19 mouse cellular contexts compared by ENCODE assay signal in the genomic region with DNA sequence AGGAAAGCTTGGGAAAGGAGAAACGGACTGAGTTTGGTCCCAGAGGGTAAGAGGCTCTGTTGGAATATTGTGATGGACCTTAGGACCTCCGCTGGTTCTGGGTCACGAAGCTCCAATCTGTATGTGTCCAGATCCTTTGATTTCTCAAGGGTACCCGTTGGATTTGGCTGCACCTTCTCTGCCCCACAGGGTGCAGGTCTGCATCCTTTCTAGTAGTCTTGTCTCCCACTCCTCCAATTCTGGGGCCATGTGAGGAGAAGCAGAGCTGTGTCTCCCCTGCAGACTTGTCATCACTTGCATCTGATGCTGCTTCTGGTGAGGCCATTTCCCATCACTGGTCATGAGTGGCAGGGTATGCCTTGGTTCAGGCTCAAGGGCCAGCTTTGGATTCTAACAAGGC. TPM values are rescaled to one million over a fixed set of nuclear protein-coding genes. Genes with fewer than 3 reads are reported as not detected.
A peak's percentile ranks its signal among the peaks of the same experiment; 100 is the strongest.
DNase-seq lines count a peak whose midpoint lies in the region; ATAC-seq and TF ChIP-seq lines count a peak whose summit lies in the region.
"Had no signal": no experiment of that assay in that cellular context is flagged by ENCODE, and none has a peak within 500 bp of the region (broad histone marks: within the 10 kb centered on the region; RNA-seq: fewer than 3 reads in every experiment).

No protein-coding gene starts in this region.

- peak overlapping the region; percentile 57 for H3K27ac ChIP-seq in cerebellum, adult 2 months (ENCODE audit: insufficient read depth, low read length)
- peak overlapping the region; percentile 61; the same call in 1 of the 2 replicates for H3K27ac ChIP-seq in forebrain, embryonic 13.5 days
- H3K27ac ChIP-seq in forebrain, embryonic 14.5 days (ENCODE audit: low read depth, low read length): no peak overlapping the region
- H3K27ac ChIP-seq in midbrain, embryonic 11.5 days (ENCODE audit: low read depth, low read length): no peak overlapping the region
- no peak overlapping the region for H3K27ac ChIP-seq in midbrain, embryonic 13.5 days
- H3K27ac ChIP-seq: forebrain, embryonic 10.5 days; heart, adult 2 months; hindbrain, embryonic 12.5 days; hindbrain, embryonic 15.5 days had no signal

- no peak overlapping the region for H3K9ac ChIP-seq in forebrain, embryonic 13.5 days
- no peak overlapping the region for H3K9ac ChIP-seq in forebrain, embryonic 14.5 days (ENCODE audit: low read length)
- H3K9ac ChIP-seq in midbrain, embryonic 11.5 days (ENCODE audit: low read length): no peak overlapping the region
- H3K9ac ChIP-seq in midbrain, embryonic 13.5 days (replicated peaks): no peak overlapping the region
- H3K9ac ChIP-seq: hindbrain, embryonic 12.5 days; hindbrain, embryonic 15.5 days had no signal

- no peak overlapping the region for H3K4me2 ChIP-seq in forebrain, embryonic 13.5 days
- no peak overlapping the region for H3K4me2 ChIP-seq in forebrain, embryonic 14.5 days (ENCODE audit: low read length)
- no peak overlapping the region for H3K4me2 ChIP-seq in midbrain, embryonic 11.5 days
- no peak overlapping the region for H3K4me2 ChIP-seq in midbrain, embryonic 13.5 days (replicated peaks)
- H3K4me2 ChIP-seq: heart, embryonic 11.5 days; hindbrain, embryonic 12.5 days; hindbrain, embryonic 15.5 days had no signal

- 79% methylated on average over 4 of the region's 4 CpGs for WGBS in cerebellum, adult 2 months
- WGBS in forebrain, embryonic 13.5 days: 85% methylated on average over 4 of the region's 4 CpGs
- WGBS in forebrain, embryonic 14.5 days: 88% methylated on average over 4 of the region's 4 CpGs
- WGBS in midbrain, embryonic 11.5 days: 73% methylated on average over 4 of the region's 4 CpGs
- WGBS in midbrain, embryonic 13.5 days: 86% methylated on average over 4 of the region's 4 CpGs

- no peak for TF ChIP-seq CTCF in cerebellum, adult 2 months (IDR thresholded peaks at IDR 0.05; ENCODE audit: borderline replicate concordance, insufficient read depth, low read depth, low read length)

- H3K36me3 ChIP-seq in forebrain, embryonic 13.5 days (ENCODE audit: poor library complexity, severe bottlenecking): no peaks in the 10 kb centered on the region
- no peaks in the 10 kb centered on the region for H3K36me3 ChIP-seq in forebrain, embryonic 14.5 days (ENCODE audit: control insufficient read depth, insufficient read depth, low read length)
- H3K36me3 ChIP-seq in midbrain, embryonic 11.5 days (ENCODE audit: control insufficient read depth, insufficient read depth, low read length): no peaks in the 10 kb centered on the region
- no peaks in the 10 kb centered on the region for H3K36me3 ChIP-seq in midbrain, embryonic 13.5 days
- H3K36me3 ChIP-seq: forebrain, embryonic 10.5 days; hindbrain, embryonic 12.5 days; hindbrain, embryonic 15.5 days had no signal

- ATAC-seq in forebrain, embryonic 13.5 days: no peak
- no peak for ATAC-seq in forebrain, embryonic 14.5 days
- no peak for ATAC-seq in midbrain, embryonic 11.5 days (ENCODE audit: low FRiP score)
- no peak for ATAC-seq in midbrain, embryonic 13.5 days
- ATAC-seq: intestine, postnatal 0 days had no signal

- H3K9me3 ChIP-seq in forebrain, embryonic 13.5 days (replicated peaks): no peaks in the 10 kb centered on the region
- H3K9me3 ChIP-seq in forebrain, embryonic 14.5 days (replicated peaks; ENCODE audit: control insufficient read depth, low read length): no peaks in the 10 kb centered on the region
- no peaks in the 10 kb centered on the region for H3K9me3 ChIP-seq in midbrain, embryonic 11.5 days (ENCODE audit: control insufficient read depth, low read length)
- H3K9me3 ChIP-seq in midbrain, embryonic 13.5 days: no peaks in the 10 kb centered on the region
- H3K9me3 ChIP-seq: forebrain, embryonic 10.5 days; hindbrain, embryonic 12.5 days; hindbrain, embryonic 15.5 days had no signal

- H3K27me3 ChIP-seq in cerebellum, adult 2 months (ENCODE audit: control insufficient read depth, insufficient read depth, low read length): no peaks in the 10 kb centered on the region
- peaks cover 15% of the 10 kb centered on the region for H3K27me3 ChIP-seq in forebrain, embryonic 13.5 days
- no peaks in the 10 kb centered on the region; the same call in 1 of the 2 replicates for H3K27me3 ChIP-seq in forebrain, embryonic 14.5 days (replicated peaks; ENCODE audit: control insufficient read depth, insufficient read depth, low read length)
- peaks cover 18% of the 10 kb centered on the region for H3K27me3 ChIP-seq in midbrain, embryonic 11.5 days (ENCODE audit: control insufficient read depth, insufficient read depth, low read length)
- peaks cover 21% of the 10 kb centered on the region for H3K27me3 ChIP-seq in midbrain, embryonic 13.5 days
- H3K27me3 ChIP-seq: hindbrain, embryonic 15.5 days had no signal

- H3K4me3 ChIP-seq in cerebellum, adult 2 months (replicated peaks; ENCODE audit: insufficient read depth, low read depth, low read length): no peak overlapping the region
- no peak overlapping the region for H3K4me3 ChIP-seq in forebrain, embryonic 13.5 days
- H3K4me3 ChIP-seq in forebrain, embryonic 14.5 days (ENCODE audit: low read depth, low read length): no peak overlapping the region
- no peak overlapping the region for H3K4me3 ChIP-seq in midbrain, embryonic 11.5 days (ENCODE audit: low read depth, low read length)
- no peak overlapping the region for H3K4me3 ChIP-seq in midbrain, embryonic 13.5 days (replicated peaks)
- H3K4me3 ChIP-seq: forebrain, embryonic 10.5 days; heart, adult 2 months; hindbrain, embryonic 12.5 days; hindbrain, embryonic 15.5 days had no signal

- DNase-seq in cerebellum, adult 2 months: no peak
- no peak for DNase-seq in cerebellum, postnatal 4 days (ENCODE audit: low spot score in 2 of 2)
- no peak for DNase-seq in forebrain, embryonic 14.5 days (ENCODE audit: low spot score)
- DNase-seq in frontal cortex, postnatal 14 days (ENCODE audit: low spot score in 2 of 2): peak; percentile 2 to 3
- no peak for DNase-seq in frontal cortex, postnatal 25 days (ENCODE audit: low spot score in 2 of 2)
- DNase-seq in midbrain, embryonic 11.5 days (ENCODE audit: low spot score, missing footprints): peak; percentile 80
- DNase-seq: adrenal gland, adult 2 months; adrenal gland, postnatal 14 days; B cell, adult 2 months; gastrocnemius, postnatal 25 days; heart, adult 2 months; kidney, adult 2 months had no signal

- TF ChIP-seq POLR2A in cerebellum, adult 2 months (IDR thresholded peaks at IDR 0.05; ENCODE audit: borderline replicate concordance, insufficient read depth, low read length): no peak

- H3K4me1 ChIP-seq in cerebellum, adult 2 months (ENCODE audit: control insufficient read depth, insufficient read depth, low read length): peaks cover 47% of the 10 kb centered on the region
- H3K4me1 ChIP-seq in forebrain, embryonic 13.5 days: peaks cover 32% of the 10 kb centered on the region
- peaks cover 12% of the 10 kb centered on the region for H3K4me1 ChIP-seq in forebrain, embryonic 14.5 days (ENCODE audit: control insufficient read depth, insufficient read depth, low read length)
- peaks cover 16% of the 10 kb centered on the region for H3K4me1 ChIP-seq in midbrain, embryonic 11.5 days (ENCODE audit: control insufficient read depth, insufficient read depth, low read length)
- H3K4me1 ChIP-seq in midbrain, embryonic 13.5 days (replicated peaks): peaks cover 25% of the 10 kb centered on the region

RNA-seq across cellular contexts. Expression of a gene that starts 2.7 kb away (rescaled TPM):
- 177 and 189 TPM in 2 replicates for polyA plus RNA-seq in cerebellum, adult 2 months (2012; rRNA removed)
- polyA plus RNA-seq in forebrain, embryonic 13.5 days (2015; fragmentation: Nextera tagmentation; extraction: Ambion mirVana): 1.1 and 2.2 TPM in 2 replicates
- 3.6 and 6.2 TPM in 2 replicates for polyA plus RNA-seq in forebrain, embryonic 14.5 days (2014; fragmentation: Nextera tagmentation; extraction: Ambion mirVana)
- 0.78 and 1.0 TPM in 2 replicates for polyA plus RNA-seq in midbrain, embryonic 11.5 days (2014; fragmentation: Nextera tagmentation; extraction: Ambion mirVana)
- 1.9 and 2.7 TPM in 2 replicates for polyA plus RNA-seq in midbrain, embryonic 13.5 days (2015; fragmentation: Nextera tagmentation; extraction: Ambion mirVana)

RNA-seq across cellular contexts. Expression of a gene that starts 26.4 kb away (rescaled TPM):
- polyA plus RNA-seq in cerebellum, adult 2 months (2012; rRNA removed): 133 and 140 TPM in 2 replicates
- polyA plus RNA-seq in forebrain, embryonic 13.5 days (2015; fragmentation: Nextera tagmentation; extraction: Ambion mirVana): 164 and 165 TPM in 2 replicates
- polyA plus RNA-seq in forebrain, embryonic 14.5 days (2014; fragmentation: Nextera tagmentation; extraction: Ambion mirVana): 144 and 166 TPM in 2 replicates
- 111 and 112 TPM in 2 replicates for polyA plus RNA-seq in midbrain, embryonic 11.5 days (2014; fragmentation: Nextera tagmentation; extraction: Ambion mirVana)
- 169 and 170 TPM in 2 replicates for polyA plus RNA-seq in midbrain, embryonic 13.5 days (2015; fragmentation: Nextera tagmentation; extraction: Ambion mirVana)

Comparison
In these comparisons a context has a peak if more than half of its experiments do, and no peak if none do; other contexts are left out.
1. DNase-seq: peak in frontal cortex, postnatal 14 days (2 of 2) and midbrain, embryonic 11.5 days (single experiment); none in cerebellum, adult 2 months (0 of 2), cerebellum, postnatal 4 days (0 of 2), forebrain, embryonic 14.5 days (single experiment) and frontal cortex, postnatal 25 days (0 of 2).
2. H3K27ac ChIP-seq: peak in cerebellum, adult 2 months (single experiment) and forebrain, embryonic 13.5 days (single experiment); none in forebrain, embryonic 14.5 days (single experiment), midbrain, embryonic 11.5 days (single experiment) and midbrain, embryonic 13.5 days (single experiment).
3. RNA of a gene that starts 2.7 kb away (polyA plus RNA-seq): 177 to 189 TPM in cerebellum, adult 2 months; 3.6 to 6.2 TPM in forebrain, embryonic 14.5 days, 1.9 to 2.7 TPM in midbrain, embryonic 13.5 days, 1.1 to 2.2 TPM in forebrain, embryonic 13.5 days and 0.78 to 1.0 TPM in midbrain, embryonic 11.5 days; every median in the first group is over 10 times any median in the second.